Mouse (Mus musculus): ENCODE measurements around the gene Lama5.
A peak's percentile ranks its signal among the peaks of the same experiment; 100 is the strongest.

- no peak for TF ChIP-seq CTCF (IDR thresholded peaks at IDR 0.05; ENCODE audit: low read depth, low read length)
- peak; percentile 91 for TF ChIP-seq POLR2A (IDR thresholded peaks at IDR 0.05; ENCODE audit: borderline replicate concordance, low read depth, low read length)
Observed at GRCm38 (mm10) chr2:180257001-180257521, 31.4 kb upstream of the Lama5 start, which contains the start of gene Rps21.

Data from bone marrow macrophage, adult 2 months (primary cell).